Mouse (Mus musculus) megakaryocyte-erythroid progenitor cell, adult 5-6 weeks (primary cell): Measurements from ENCODE around the gene Akr1b8. TPM values are rescaled to one million over a fixed set of nuclear protein-coding genes. Genes with fewer than 3 reads are reported as not detected.
A peak's percentile ranks its signal among the peaks of the same experiment; 100 is the strongest.
"Not testable (repeated sequence)": the region's sequence is repeated elsewhere in the genome, so short reads cannot be mapped to it uniquely, and the experiment has no call there.

Source experiments
- ATAC-seq: replicated peaks from 2 replicates; pipeline ENCODE4 v1.8.0; 2016; ENCODE audit warnings: mild to moderate bottlenecking, inconsistent platforms; ENCODE audit not compliant: severe bottlenecking, poor library complexity, low FRiP score, low TSS enrichment
- total RNA-seq, 2 experiments: library from RNA; stranded (forward) in 1 of 2; stranded (reverse) in 1 of 2; fragments of 200-1000, 215-1000 nt in 1 of 2; fragments of >200 nt in 1 of 2; fragmentation: Nextera tagmentation in 1 of 2; gene quantifications; 2 replicates each; pipeline ENCODE4 v1.2.3; 2014 to 2017

Gene Akr1b8
- total RNA-seq, 2 experiments from 2014 or later = not detected

GRCm38 (mm10) chr6:34388420-34389156 lies 34.7 kb downstream of the Akr1b8 start:
- ATAC-seq = no peak

- no peak for ATAC-seq
Measured at GRCm38 (mm10) chr6:34395897-34396296, 42.0 kb downstream of the Akr1b8 start.

DNA sequence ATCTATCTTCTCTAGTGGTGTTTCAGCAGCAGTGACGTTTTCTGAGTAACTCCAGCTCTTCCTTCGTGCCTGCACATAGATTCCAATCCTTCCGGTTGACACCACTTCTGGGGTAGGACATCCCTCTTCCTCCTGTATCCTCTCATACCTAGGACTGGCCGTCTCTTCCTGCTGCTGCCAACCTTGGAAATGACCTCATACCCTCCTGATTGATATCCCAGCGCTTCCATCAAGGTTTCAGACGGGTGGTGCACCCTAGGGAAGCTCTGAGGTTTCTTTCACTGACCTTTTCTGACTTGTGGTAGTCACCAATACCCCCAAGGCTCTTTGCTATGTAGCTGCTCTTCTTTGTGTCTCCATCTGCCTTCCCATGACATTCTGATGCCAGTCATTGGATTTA lies 44.5 kb downstream of the Akr1b8 start:
- ATAC-seq = no peak

- no peak for ATAC-seq
Measured at GRCm38 (mm10) chr6:34399606-34400220, 45.8 kb downstream of the Akr1b8 start.

DNA sequence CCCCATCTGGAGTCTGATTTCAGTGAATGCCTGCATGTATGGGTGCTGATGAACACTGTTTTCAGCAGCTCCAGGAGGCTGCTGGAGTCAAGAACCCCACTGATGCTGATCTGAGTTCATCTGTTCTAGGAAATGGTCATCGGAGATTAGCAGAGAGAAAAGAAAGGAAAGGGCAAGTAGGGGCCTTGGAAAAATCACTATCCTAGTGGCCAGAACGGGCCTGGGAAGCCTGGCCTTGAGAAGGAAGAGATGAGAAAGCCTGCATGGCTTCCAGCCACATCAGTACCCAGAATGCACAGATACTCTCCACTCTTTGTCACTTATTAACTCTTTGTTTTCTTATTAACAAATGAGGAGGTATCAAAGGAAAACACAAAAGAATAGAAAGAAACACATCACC lies 46.8 kb downstream of the Akr1b8 start:
- no peak for ATAC-seq

GRCm38 (mm10) chr6:34406746-34407145 lies 52.8 kb downstream of the Akr1b8 start:
- ATAC-seq = no peak

- ATAC-seq = no peak
Measured at GRCm38 (mm10) chr6:34407403-34407802, 53.5 kb downstream of the Akr1b8 start.

DNA sequence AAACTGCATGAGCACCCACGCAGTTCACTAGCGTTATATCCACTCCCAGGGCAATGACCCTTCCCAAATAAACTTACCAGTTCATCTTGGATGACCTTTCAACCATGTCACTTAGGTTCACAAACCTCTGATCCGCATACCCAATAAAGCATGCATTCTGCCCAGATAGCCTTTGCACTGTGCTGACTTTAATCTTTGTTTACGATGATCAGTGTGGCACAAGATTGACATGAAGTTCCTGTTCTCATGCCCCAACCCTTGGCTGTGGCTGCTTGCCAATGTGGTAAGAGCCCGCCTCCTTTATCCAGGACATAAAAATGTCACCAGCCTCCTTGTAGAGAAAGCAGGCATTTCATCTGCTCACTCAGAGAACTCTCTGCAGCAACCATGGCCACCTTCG lies 58.1 kb downstream of the Akr1b8 start, which contains the start of gene Akr1b7:
TSS of gene Akr1b7 (plus strand) at position 312 of the 400 bp plus-strand sequence.
- peak; percentile 57; the same call in 1 of the 2 replicates for ATAC-seq

- no peak for ATAC-seq
Measured at GRCm38 (mm10) chr6:34412688-34413087, 58.8 kb downstream of the Akr1b8 start.

- ATAC-seq = not testable (repeated sequence)
Measured at GRCm38 (mm10) chr6:34413386-34413785, 59.5 kb downstream of the Akr1b8 start.

DNA sequence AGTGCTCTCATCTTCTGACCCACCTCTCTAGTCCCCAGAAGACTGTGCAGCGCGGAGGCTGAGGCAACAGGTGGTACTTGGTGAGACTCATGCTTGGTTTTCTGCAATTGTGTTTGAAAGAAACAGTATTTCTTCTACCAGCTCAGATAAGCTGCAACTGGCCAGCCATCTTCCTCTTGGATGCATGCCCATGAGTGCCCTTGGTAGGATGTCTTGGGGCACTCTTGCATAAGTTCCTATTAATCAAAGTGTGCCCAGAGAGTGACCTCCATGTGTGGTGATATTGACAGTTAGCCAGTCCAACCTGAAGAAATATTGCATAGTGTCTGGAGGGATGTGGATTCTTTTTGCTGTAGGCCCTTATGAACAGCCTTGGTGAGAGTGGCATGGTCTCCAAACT lies 62.6 kb downstream of the Akr1b8 start:
- no peak for ATAC-seq

Other genes starting within 250 kb of the Akr1b8 start
- 11.5 and 15.7 TPM in 2 replicates for gene Slc35b4, start 177.0 kb upstream of the Akr1b8 start, total RNA-seq (2014; fragmentation: Nextera tagmentation)
- gene Slc35b4, start 177.0 kb upstream of the Akr1b8 start, total RNA-seq (2017) = 10.3 and 17.4 TPM in 2 replicates
- gene Akr1b3, start 36.6 kb upstream of the Akr1b8 start, total RNA-seq (2014; fragmentation: Nextera tagmentation) = 136 and 183 TPM in 2 replicates
- 72.9 and 78.5 TPM in 2 replicates for gene Akr1b3, start 36.6 kb upstream of the Akr1b8 start, total RNA-seq (2017)
- 18.6 and 22.5 TPM in 2 replicates for gene Akr1b10, start 30.1 kb downstream of the Akr1b8 start, total RNA-seq (2014; fragmentation: Nextera tagmentation)
- gene Akr1b10, start 30.1 kb downstream of the Akr1b8 start, total RNA-seq (2017) = 10.5 and 16.5 TPM in 2 replicates
- gene Akr1b7, start 58.2 kb downstream of the Akr1b8 start, total RNA-seq (2014; fragmentation: Nextera tagmentation) = not detected in 2 replicates
- not detected in 2 replicates for gene Akr1b7, start 58.2 kb downstream of the Akr1b8 start, total RNA-seq (2017)
- gene Bpgm, start 122.1 kb downstream of the Akr1b8 start, total RNA-seq (2014; fragmentation: Nextera tagmentation) = 9.2 and 21.2 TPM in 2 replicates
- 17.1 and 26.4 TPM in 2 replicates for gene Bpgm, start 122.1 kb downstream of the Akr1b8 start, total RNA-seq (2017)
- gene Cald1, start 244.4 kb downstream of the Akr1b8 start, total RNA-seq (2014; fragmentation: Nextera tagmentation) = not detected in 2 replicates
- gene Cald1, start 244.4 kb downstream of the Akr1b8 start, total RNA-seq (2017) = 1.1 TPM in 1 of 2 replicates, not detected in the other